Comparison of ENCODE assay signal across 26 mouse cellular contexts in the genomic region with DNA sequence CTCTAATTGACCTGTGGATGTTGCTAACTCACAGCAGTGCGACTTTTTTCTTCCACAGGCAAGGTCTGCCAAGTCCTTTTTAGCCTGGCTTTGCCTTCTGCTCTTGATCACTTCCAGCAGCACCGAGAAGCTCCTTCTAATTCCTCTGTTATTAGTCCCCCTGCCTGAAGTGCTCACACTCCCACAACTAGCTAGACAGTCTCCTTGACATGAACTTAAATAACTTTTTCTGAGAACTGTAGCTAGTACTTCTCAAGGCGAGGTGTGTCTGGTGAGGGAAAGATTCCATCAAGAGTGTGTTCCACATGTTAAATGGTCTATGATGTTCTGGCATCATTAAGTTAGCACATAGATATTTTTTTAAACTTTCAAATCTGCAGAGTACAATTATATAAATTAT. TPM values are rescaled to one million over a fixed set of nuclear protein-coding genes. Genes with fewer than 3 reads are reported as not detected.
A peak's percentile ranks its signal among the peaks of the same experiment; 100 is the strongest.
DNase-seq lines count a peak whose midpoint lies in the region; ATAC-seq and TF ChIP-seq lines count a peak whose summit lies in the region.
"Had no signal": no experiment of that assay in that cellular context is flagged by ENCODE, and none has a peak within 500 bp of the region (broad histone marks: within the 10 kb centered on the region; RNA-seq: fewer than 3 reads in every experiment).

No protein-coding gene starts in this region.

- H3K27ac ChIP-seq in gastrocnemius, adult 2 months: peak overlapping the region; percentile 70
- H3K27ac ChIP-seq in heart, adult 2 months: peak overlapping the region; percentile 48
- peak overlapping the region; percentile 77; the same call in 1 of the 2 replicates for H3K27ac ChIP-seq in kidney, embryonic 16.5 days (ENCODE audit: low read length)
- H3K27ac ChIP-seq in lung, postnatal 0 days (ENCODE audit: low read length): peak overlapping the region; percentile 38; the same call in 1 of the 2 replicates
- H3K27ac ChIP-seq: embryonic facial prominence, embryonic 10.5 days; embryonic facial prominence, embryonic 12.5 days; forebrain, embryonic 13.5 days had no signal

- no peaks in the 10 kb centered on the region for H3K79me2 ChIP-seq in heart, adult 2 months (replicated peaks; ENCODE audit: control insufficient read depth, insufficient read depth, low read length)

- ATAC-seq in kidney, embryonic 16.5 days (ENCODE audit: low FRiP score, low TSS enrichment): no peak
- peak; percentile 43 for ATAC-seq in lung, postnatal 0 days
- ATAC-seq: activated CD4-positive, CD25-positive, alpha-beta regulatory T cell, adult 4 months; CD4-positive, CD25-positive, alpha-beta regulatory T cell, adult 4 months; forebrain, embryonic 13.5 days; Patski had no signal

- no peak for TF ChIP-seq EP300 in heart, adult 2 months (IDR thresholded peaks at IDR 0.05; ENCODE audit: insufficient read depth, low read depth, low read length)
- peak; percentile 91 for TF ChIP-seq EP300 in lung, postnatal 0 days (IDR thresholded peaks at IDR 0.05)

- H3K9ac ChIP-seq in heart, adult 2 months (ENCODE audit: low read depth, low read length): no peak overlapping the region
- no peak overlapping the region for H3K9ac ChIP-seq in kidney, embryonic 16.5 days (replicated peaks; ENCODE audit: low read length)
- no peak overlapping the region for H3K9ac ChIP-seq in lung, postnatal 0 days (replicated peaks; ENCODE audit: low read depth)
- H3K9ac ChIP-seq: embryonic facial prominence, embryonic 12.5 days; forebrain, embryonic 13.5 days had no signal

- H3K9me3 ChIP-seq in kidney, embryonic 16.5 days (ENCODE audit: low read length): no peaks in the 10 kb centered on the region
- H3K9me3 ChIP-seq in lung, postnatal 0 days (ENCODE audit: low read length): no peaks in the 10 kb centered on the region
- H3K9me3 ChIP-seq: embryonic facial prominence, embryonic 10.5 days; embryonic facial prominence, embryonic 12.5 days; forebrain, embryonic 13.5 days; G1E had no signal

- H3K4me2 ChIP-seq in kidney, embryonic 16.5 days (replicated peaks; ENCODE audit: low read depth, low read length): no peak overlapping the region
- no peak overlapping the region for H3K4me2 ChIP-seq in lung, postnatal 0 days (replicated peaks; ENCODE audit: low read depth, low read length)
- H3K4me2 ChIP-seq: embryonic facial prominence, embryonic 12.5 days; forebrain, embryonic 13.5 days had no signal

- intact Hi-C loops in gastrocnemius, adult 2 months (cut with DNase I): no loop called here
- intact Hi-C loops in gastrocnemius, postnatal 36 days (cut with DNase I): no loop called here
- intact Hi-C loops in heart, adult 2 months (cut with DNase I): no loop called here
- intact Hi-C loops in heart, postnatal 14 days (cut with DNase I): no loop called here

- TF ChIP-seq POLR2A in heart, adult 2 months (IDR thresholded peaks at IDR 0.05; ENCODE audit: insufficient read depth, low read depth, low read length): no peak

- H3K36me3 ChIP-seq in heart, adult 2 months (ENCODE audit: control insufficient read depth, insufficient read depth, low read length): peaks cover 2% of the 10 kb centered on the region
- no peaks in the 10 kb centered on the region for H3K36me3 ChIP-seq in kidney, embryonic 16.5 days (ENCODE audit: insufficient read depth, low read length)
- no peaks in the 10 kb centered on the region for H3K36me3 ChIP-seq in lung, postnatal 0 days (ENCODE audit: insufficient read depth, low read length)
- H3K36me3 ChIP-seq: embryonic facial prominence, embryonic 10.5 days; embryonic facial prominence, embryonic 12.5 days; G1E had no signal

- no peak for TF ChIP-seq CTCF in gastrocnemius, adult 2 months (IDR thresholded peaks at IDR 0.05)
- TF ChIP-seq CTCF in heart, adult 2 months (IDR thresholded peaks at IDR 0.05): no peak
- TF ChIP-seq CTCF in lung, postnatal 0 days (IDR thresholded peaks at IDR 0.05): no peak

- no peak overlapping the region for H3K4me3 ChIP-seq in gastrocnemius, adult 2 months
- H3K4me3 ChIP-seq in heart, adult 2 months: no peak overlapping the region
- no peak overlapping the region for H3K4me3 ChIP-seq in kidney, embryonic 16.5 days (ENCODE audit: low read length)
- H3K4me3 ChIP-seq in lung, postnatal 0 days (ENCODE audit: low read depth, low read length): no peak overlapping the region
- H3K4me3 ChIP-seq: embryonic facial prominence, embryonic 10.5 days; embryonic facial prominence, embryonic 12.5 days; forebrain, embryonic 13.5 days had no signal

- DNase-seq in gastrocnemius, adult 2 months: no peak
- DNase-seq in gastrocnemius, postnatal 36 days: no peak
- DNase-seq in heart, adult 2 months: peak; percentile 19 to 40
- DNase-seq in heart, postnatal 14 days: no peak
- no peak for DNase-seq in kidney, postnatal 14 days
- peak; percentile 46 for DNase-seq in lung, postnatal 0 days (ENCODE audit: low spot score)
- DNase-seq in lung, postnatal 25 days (ENCODE audit: low spot score): no peak
- DNase-seq: adrenal gland, adult 8-10 months; adrenal gland, postnatal 14 days; adrenal gland, postnatal 36 days; B cell, adult 2 months; cerebellum, adult 11-12 months; cerebellum, adult 2 months; cerebellum, adult 9-10 months; cerebellum, postnatal 10 days; cerebellum, postnatal 25 days had no signal

- H3K27me3 ChIP-seq in heart, adult 2 months (ENCODE audit: control insufficient read depth, insufficient read depth, low read length): no peaks in the 10 kb centered on the region
- no peaks in the 10 kb centered on the region for H3K27me3 ChIP-seq in kidney, embryonic 16.5 days (ENCODE audit: insufficient read depth, low read length)
- no peaks in the 10 kb centered on the region for H3K27me3 ChIP-seq in lung, postnatal 0 days (replicated peaks; ENCODE audit: insufficient read depth, low read length)
- H3K27me3 ChIP-seq: CH12.LX; embryonic facial prominence, embryonic 12.5 days; Patski had no signal

- WGBS in heart, adult 2 months: 52% methylated on average over 3 of the region's 3 CpGs
- WGBS in kidney, embryonic 16.5 days: 71% methylated on average over 3 of the region's 3 CpGs
- 45% methylated on average over 3 of the region's 3 CpGs for WGBS in lung, postnatal 0 days

- H3K4me1 ChIP-seq in heart, adult 2 months (ENCODE audit: control insufficient read depth, insufficient read depth, low read length): peaks cover 7% of the 10 kb centered on the region
- H3K4me1 ChIP-seq in kidney, embryonic 16.5 days (ENCODE audit: insufficient read depth, low read length): peaks cover 28% of the 10 kb centered on the region
- H3K4me1 ChIP-seq in lung, postnatal 0 days (ENCODE audit: insufficient read depth, low read depth, low read length): peaks cover 7% of the 10 kb centered on the region; the same call in 1 of the 2 replicates
- H3K4me1 ChIP-seq: embryonic facial prominence, embryonic 12.5 days; forebrain, embryonic 13.5 days had no signal

RNA-seq across cellular contexts. Expression of a gene that starts 15.6 kb away (rescaled TPM):
- total RNA-seq in gastrocnemius, adult 2 months (2021): 10 to 100 TPM; 18.3 to 50.1 TPM
- 10 to 100 TPM; 20.3 to 21.7 TPM for total RNA-seq in gastrocnemius, postnatal 36 days (2021)
- total RNA-seq in heart, adult 2 months (2021): 10 to 100 TPM; 21.0 to 32.4 TPM
- polyA plus RNA-seq in heart, adult 2 months (2012; rRNA removed): 10.5 and 19.5 TPM in 2 replicates
- total RNA-seq in heart, postnatal 14 days (2021): 10 to 100 TPM; 16.8 to 21.5 TPM
- polyA plus RNA-seq in kidney, embryonic 16.5 days (2015; fragmentation: Nextera tagmentation; extraction: Ambion mirVana): 25.6 and 26.6 TPM in 2 replicates
- polyA plus RNA-seq in lung, postnatal 0 days (2015; fragmentation: Nextera tagmentation; extraction: Ambion mirVana): 19.2 and 22.4 TPM in 2 replicates
- total RNA-seq: adrenal gland, adult 8-10 months; adrenal gland, postnatal 14 days; adrenal gland, postnatal 36 days; CH12.LX had no signal
- polyA plus RNA-seq: cortical plate, adult 2 months; forebrain, embryonic 13.5 days; G1E had no signal

Comparison
In these comparisons a context has a peak if more than half of its experiments do, and no peak if none do; other contexts are left out.
1. DNase-seq: peak in heart, adult 2 months (2 of 2) and lung, postnatal 0 days (single experiment); none in gastrocnemius, adult 2 months (single experiment), gastrocnemius, postnatal 36 days (0 of 2), heart, postnatal 14 days (0 of 2), kidney, postnatal 14 days (single experiment) and lung, postnatal 25 days (single experiment).
2. Peak in every context shown above with its lines, with median percentiles within 50 percentile points of each other: H3K27ac ChIP-seq.